Mouse (Mus musculus) brain, embryonic 14.5 days (tissue): ENCODE data around the gene Fars2.

Source experiments
- CTCF ChIP-seq: fragments of 200-500 bp; IDR thresholded peaks from 2 replicates; pipeline ENCODE4 v1.5.1; 2012; ENCODE audit warnings: inconsistent platforms, mild to moderate bottlenecking, moderate library complexity, borderline replicate concordance; ENCODE audit not compliant: insufficient read depth, insufficient read length; ENCODE audit errors: extremely low read depth
- POLR2A ChIP-seq: fragments of 200-500 bp; IDR thresholded peaks from 2 replicates; pipeline ENCODE4 v1.6.1; 2012; ENCODE audit warnings: mild to moderate bottlenecking, inconsistent platforms, borderline replicate concordance; ENCODE audit not compliant: poor library complexity, insufficient read depth, insufficient read length, severe bottlenecking; ENCODE audit errors: extremely low read depth

DNA sequence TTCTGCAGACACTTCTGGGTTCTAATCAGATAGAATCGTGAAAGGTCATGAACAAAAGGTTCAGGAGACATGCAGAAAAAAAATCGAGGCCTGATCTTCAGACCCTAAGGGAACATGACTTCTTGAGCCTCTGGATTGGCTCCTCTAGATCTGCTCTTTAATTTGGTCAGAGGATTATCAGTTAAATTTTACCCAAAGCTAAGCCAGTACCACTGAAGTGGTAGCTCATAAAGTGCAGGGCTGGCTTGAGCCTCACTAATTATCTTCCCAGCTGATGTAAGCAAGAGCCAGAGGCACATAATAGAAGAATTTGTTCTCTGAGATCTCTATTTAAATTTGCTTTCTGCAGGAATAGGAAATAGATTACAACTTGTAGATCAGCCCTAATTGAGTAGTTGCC, 188.1 kb downstream of the Fars2 start:
- TF ChIP-seq CTCF (no peak), POLR2A (no peak)
